Mouse (Mus musculus) effector memory CD4-positive, alpha-beta T cell, adult 7 months (primary cell): ENCODE data around the gene Hesx1. TPM values are rescaled to one million over a fixed set of nuclear protein-coding genes. Genes with fewer than 3 reads are reported as not detected.

Experiments used
- polyA plus RNA-seq: library from polyadenylated mRNA; unstranded; fragments of 100-300 nt; shearing (Covaris generic); gene quantifications from one replicate; pipeline ENCODE4 v1.2.1, GENCODE M21; 2017

The Hesx1 gene
- polyA plus RNA-seq: not detected

GRCm38 (mm10) chr14:26994211-26994741 lies at the start of gene Hesx1:
Hesx1 (plus strand) TSS chr14:26994416.

GRCm38 (mm10) chr14:26971106-26971789 lies 23.0 kb upstream of the Hesx1 start, which contains the start of gene Appl1:
Appl1 (minus strand) TSS chr14:26971232.

GRCm38 (mm10) chr14:27038783-27039182 lies 44.6 kb downstream of the Hesx1 start, which contains the start of gene Il17rd:
Il17rd (plus strand) TSS chr14:27038941.

Other genes starting within 250 kb of the Hesx1 start
- gene Asb14, start 99.9 kb upstream of the Hesx1 start, polyA plus RNA-seq: 0.57 TPM
- 42.1 TPM for gene Appl1, start 23.2 kb upstream of the Hesx1 start, polyA plus RNA-seq
- gene Il17rd, start 44.5 kb downstream of the Hesx1 start, polyA plus RNA-seq: 0.33 TPM
- 255 TPM for gene Arhgef3, start 120.5 kb downstream of the Hesx1 start, polyA plus RNA-seq